Mouse (Mus musculus) heart, postnatal 0 days (tissue): ENCODE measurements at regions not wholly inside any gene's neighbourhood (a gene's known extent, or its start where the extent isn't known, plus 50 kb on each side); places are given as distances from the start of the nearest gene placed in this dataset.

ENCODE experiments used
- CTCF ChIP-seq: IDR thresholded peaks from 2 replicates; pipeline ENCODE4 v1.5.1; 2016; ENCODE audit warnings: antibody characterized with exemption, control low read depth, low read depth
- EP300 ChIP-seq: IDR thresholded peaks from 2 replicates; pipeline ENCODE4 v1.6.1; 2016; ENCODE audit warnings: antibody characterized with exemption, low read depth

- no peak for TF ChIP-seq CTCF
- TF ChIP-seq EP300, result no peak
Observed at GRCm38 (mm10) chr15:63123123-63123688, 721.8 kb downstream of the Gsdmc2 start.
